8 mouse cellular contexts compared by ENCODE assay signal in the genomic region with DNA sequence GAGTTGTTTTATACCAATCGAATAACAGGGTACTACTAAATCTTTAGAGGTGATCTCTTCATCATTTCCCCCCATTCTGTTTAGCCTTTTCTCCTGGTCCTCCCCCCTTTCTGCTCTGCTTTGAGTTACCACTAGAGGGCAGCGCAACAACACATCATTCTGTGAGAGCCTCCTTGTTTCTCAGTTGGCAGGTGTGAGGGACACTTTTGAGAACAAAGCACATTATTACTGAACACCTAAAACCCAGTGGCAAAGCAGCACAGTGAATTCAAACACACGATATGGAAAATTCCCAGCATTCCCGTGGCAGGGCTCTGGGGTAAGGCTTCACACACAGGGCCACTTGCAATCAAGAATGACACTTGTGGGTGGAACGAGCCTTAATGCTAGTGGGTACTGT.
DNase-seq lines count a peak whose midpoint lies in the region; ATAC-seq and TF ChIP-seq lines count a peak whose summit lies in the region.

No protein-coding gene starts in this region.

- H3K36me3 ChIP-seq in MEL (ENCODE audit: control insufficient read depth in 1 of 2, insufficient read depth in 2 of 2, low read length in 2 of 2) = no peaks in the 10 kb centered on the region
- no peaks in the 10 kb centered on the region for H3K36me3 ChIP-seq in kidney, postnatal 0 days (ENCODE audit: insufficient read depth, low read length)
- H3K36me3 ChIP-seq in liver, postnatal 0 days (replicated peaks; ENCODE audit: insufficient read depth, low read length) = no peaks in the 10 kb centered on the region

- TF ChIP-seq EP300 in MEL (IDR thresholded peaks at IDR 0.05; ENCODE audit: low read depth in 1 of 2, low read length in 2 of 2) = no peak
- no peak for TF ChIP-seq EP300 in liver, postnatal 0 days (IDR thresholded peaks at IDR 0.05; ENCODE audit: low read depth)

- DNase-seq in 416B (ENCODE audit: low read depth) (peak; percentile 34), MEL (ENCODE audit: low read depth, low spot score) (peak; percentile 22)
- peak; percentile 77 for DNase-seq in cerebellum, adult 9-10 months
- peak; percentile 65 to 71 for DNase-seq in frontal cortex, postnatal 36 days (ENCODE audit: low spot score in 2 of 2)
- peak; percentile 75 for DNase-seq in kidney, postnatal 0 days (ENCODE audit: low spot score)
- DNase-seq in liver, postnatal 0 days = peak; percentile 52
- peak; percentile 51 for DNase-seq in retina, adult 2 months (ENCODE audit: low read depth, low spot score)

- TF ChIP-seq RAD21 in MEL (IDR thresholded peaks at IDR 0.05; ENCODE audit: low read depth, low read length) = peak; percentile 43

- TF ChIP-seq CTCF in MEL (IDR thresholded peaks at IDR 0.05 in 2 of 3, conservative IDR thresholded peaks at IDR 0.05 in 1 of 3; ENCODE audit: control insufficient read depth in 1 of 3, insufficient read depth in 1 of 3, low read depth in 2 of 3, low read length in 3 of 3, poor library complexity in 1 of 3, severe bottlenecking in 1 of 3) = peak; percentile 26 to 61 (median 57)
- TF ChIP-seq CTCF in kidney, postnatal 0 days (IDR thresholded peaks at IDR 0.05; ENCODE audit: low read depth) = peak; percentile 94
- peak; percentile 85 for TF ChIP-seq CTCF in liver, postnatal 0 days (IDR thresholded peaks at IDR 0.05; ENCODE audit: low read depth)

- no peak overlapping the region for H3K4me3 ChIP-seq in MEL (ENCODE audit: control insufficient read depth in 1 of 2, insufficient read depth in 1 of 2, low read depth in 2 of 2, low read length in 2 of 2)
- no peak overlapping the region for H3K4me3 ChIP-seq in kidney, postnatal 0 days (replicated peaks; ENCODE audit: low read depth, low read length)
- H3K4me3 ChIP-seq in liver, postnatal 0 days (ENCODE audit: low read depth, low read length) = no peak overlapping the region

- no peak overlapping the region for H3K9ac ChIP-seq in MEL (ENCODE audit: control insufficient read depth, low read depth, low read length, poor library complexity, severe bottlenecking)
- no peak overlapping the region for H3K9ac ChIP-seq in kidney, postnatal 0 days (ENCODE audit: low read depth, low read length)
- no peak overlapping the region for H3K9ac ChIP-seq in liver, postnatal 0 days (replicated peaks)

- no peaks in the 10 kb centered on the region for H3K27me3 ChIP-seq in MEL (ENCODE audit: control insufficient read depth in 1 of 2, insufficient read depth in 2 of 2, low read length in 2 of 2)
- H3K27me3 ChIP-seq in kidney, postnatal 0 days (ENCODE audit: insufficient read depth, low read length) = no peaks in the 10 kb centered on the region
- H3K27me3 ChIP-seq in liver, postnatal 0 days (ENCODE audit: insufficient read depth, low read length) = no peaks in the 10 kb centered on the region

- H3K4me1 ChIP-seq in MEL (ENCODE audit: control insufficient read depth in 1 of 2, insufficient read depth in 2 of 2, low read length in 2 of 2) = no peaks in the 10 kb centered on the region
- peaks cover 8% of the 10 kb centered on the region for H3K4me1 ChIP-seq in kidney, postnatal 0 days (replicated peaks; ENCODE audit: insufficient read depth, low read length)
- peaks cover 8% of the 10 kb centered on the region for H3K4me1 ChIP-seq in liver, postnatal 0 days (ENCODE audit: insufficient read depth)

- H3K9me3 ChIP-seq in MEL (replicated peaks; ENCODE audit: insufficient read depth, low read length) = no peaks in the 10 kb centered on the region
- H3K9me3 ChIP-seq in kidney, postnatal 0 days (replicated peaks; ENCODE audit: low read length) = no peaks in the 10 kb centered on the region
- no peaks in the 10 kb centered on the region for H3K9me3 ChIP-seq in liver, postnatal 0 days (ENCODE audit: low read length)

- no peak for TF ChIP-seq POLR2A in MEL (IDR thresholded peaks at IDR 0.05; ENCODE audit: control insufficient read depth in 1 of 2, insufficient read depth in 1 of 2, low read depth in 1 of 2, low read length in 2 of 2, poor library complexity in 1 of 2)

- no peak for ATAC-seq in kidney, postnatal 0 days (replicated peaks; ENCODE audit: low FRiP score, low read depth)
- ATAC-seq in liver, postnatal 0 days = no peak
- ATAC-seq in inflammation-experienced regulatory T-cells, adult 6 months = no peak

- H3K79me2 ChIP-seq in MEL (ENCODE audit: control insufficient read depth, insufficient read depth, low read length, poor library complexity) = no peaks in the 10 kb centered on the region

- H3K4me2 ChIP-seq in kidney, postnatal 0 days (ENCODE audit: low read length) = no peak overlapping the region
- no peak overlapping the region for H3K4me2 ChIP-seq in liver, postnatal 0 days (ENCODE audit: low read depth, low read length)

- H3K27ac ChIP-seq in MEL (ENCODE audit: control insufficient read depth, low read depth, low read length) = no peak overlapping the region
- no peak overlapping the region for H3K27ac ChIP-seq in kidney, postnatal 0 days
- no peak overlapping the region for H3K27ac ChIP-seq in liver, postnatal 0 days (ENCODE audit: low read depth)

- WGBS in kidney, postnatal 0 days = 24% methylated on average over 5 of the region's 5 CpGs
- 36% methylated on average over 5 of the region's 5 CpGs for WGBS in liver, postnatal 0 days (ENCODE audit: insufficient replicate concordance)

TF ChIP-seq in MEL, 35 proteins besides CTCF, POLR2A, EP300 and RAD21:
- TF ChIP-seq TAL1 (IDR thresholded peaks at IDR 0.05; ENCODE audit: low read length) = no peak
- TF ChIP-seq NELFE (IDR thresholded peaks at IDR 0.05; ENCODE audit: low read depth, low read length) = no peak
- no peak for TF ChIP-seq MYB (IDR thresholded peaks at IDR 0.05; ENCODE audit: low read depth, low read length)
- no peak for TF ChIP-seq MAFK (IDR thresholded peaks at IDR 0.05; ENCODE audit: borderline replicate concordance, low read depth, low read length)
- peak; percentile 33; the same call in 1 of the 2 replicates for TF ChIP-seq SMC3 (IDR thresholded peaks at IDR 0.05; ENCODE audit: low read depth, low read length)
- TF ChIP-seq MYC (IDR thresholded peaks at IDR 0.05; ENCODE audit: low read depth, low read length) = no peak
- TF ChIP-seq ZC3H11A (IDR thresholded peaks at IDR 0.05; ENCODE audit: low read depth, low read length) = 0 out of 2 replicates have a peak, but pooled peaks have one; percentile 5
- no peak for TF ChIP-seq MEF2A (IDR thresholded peaks at IDR 0.05; ENCODE audit: extremely low read depth, insufficient replicate concordance, low read depth, low read length, poor library complexity, severe bottlenecking)
- no peak for TF ChIP-seq USF2 (IDR thresholded peaks at IDR 0.05; ENCODE audit: borderline replicate concordance in 1 of 2, insufficient read depth in 1 of 2, low read depth in 1 of 2, low read length in 2 of 2)
- TF ChIP-seq MXI1 (IDR thresholded peaks at IDR 0.05; ENCODE audit: low read depth, low read length) = no peak

Comparison
In these comparisons a context has a peak if more than half of its experiments do, and no peak if none do; other contexts are left out.
1. DNase-seq: peak in every context shown above with its lines; median percentile 77 in cerebellum, adult 9-10 months; 75 in kidney, postnatal 0 days; 68 in frontal cortex, postnatal 36 days; 52 in liver, postnatal 0 days; 51 in retina, adult 2 months; 34 in 416B; 22 in MEL.